Mouse (Mus musculus) CH12.LX (cell line): ENCODE measurements around the gene Sez6l2. TPM values are rescaled to one million over a fixed set of nuclear protein-coding genes. Genes with fewer than 3 reads are reported as not detected.

ENCODE experiments used
- DNase-seq: peaks from one replicate; pipeline ENCODE4 v3.0.0-alpha.2; 2013; ENCODE audit errors: extremely low read depth
- H3K27ac ChIP-seq: 2 replicates; pipeline ENCODE4 v1.5.1; 2012; ENCODE audit warnings: low read depth, mild to moderate bottlenecking, control low read depth, moderate library complexity; ENCODE audit not compliant: insufficient read depth
- H3K27me3 ChIP-seq: replicated peaks from 2 replicates; pipeline ENCODE3; 2012; ENCODE audit warnings: inconsistent platforms
- H3K36me3 ChIP-seq, 2 experiments: replicated peaks in 1 of 2; 2 replicates each; pipeline versions ENCODE3 to v1.6.1; 2012; ENCODE audit warnings: inconsistent platforms in 1 of 2, low read length in 1 of 2, mild to moderate bottlenecking in 1 of 2, mixed read lengths in 1 of 2, moderate library complexity in 1 of 2; ENCODE audit not compliant: control insufficient read depth in 1 of 2, insufficient read depth in 1 of 2
- H3K4me1 ChIP-seq, 2 experiments: 2 replicates each; pipeline ENCODE4 v1.6.1; 2012; ENCODE audit warnings: inconsistent platforms in 1 of 2, moderate library complexity in 1 of 2; ENCODE audit not compliant: insufficient read depth in 2 of 2, control insufficient read depth in 1 of 2
- H3K4me2 ChIP-seq: 2 replicates; pipeline ENCODE4 v1.6.1; 2012; ENCODE audit warnings: low read depth, mild to moderate bottlenecking, control low read depth; ENCODE audit not compliant: poor library complexity, insufficient read depth, severe bottlenecking
- H3K4me3 ChIP-seq, 3 experiments: fragments of 150-350 bp in 1 of 3; sonication (generic) in 1 of 3; replicated peaks in 1 of 3; 2 replicates each; pipeline versions ENCODE3 to v1.5.1; 2011 to 2012; ENCODE audit warnings: low read depth in 2 of 3, low read length in 2 of 3, mild to moderate bottlenecking in 2 of 3, moderate library complexity in 2 of 3, control low read depth in 1 of 3, improper control_type of control experiment in 1 of 3, inconsistent platforms in 1 of 3, mixed read lengths in 1 of 3; ENCODE audit not compliant: poor library complexity in 1 of 3
- H3K79me2 ChIP-seq: replicated peaks from 2 replicates; pipeline ENCODE4 v1.6.1; 2012; ENCODE audit warnings: mild to moderate bottlenecking, moderate library complexity; ENCODE audit not compliant: control insufficient read depth, poor library complexity, insufficient read depth, severe bottlenecking; ENCODE audit errors: extremely low read depth
- H3K9ac ChIP-seq: 2 replicates; pipeline ENCODE4 v1.6.1; 2012; ENCODE audit warnings: low read depth, mild to moderate bottlenecking, control low read depth, moderate library complexity; ENCODE audit not compliant: insufficient read depth
- H3K9me3 ChIP-seq: replicated peaks from 2 replicates; pipeline ENCODE3; 2012; ENCODE audit warnings: low read length, inconsistent platforms, mixed read lengths
- BHLHE40 ChIP-seq: IDR thresholded peaks from 2 replicates; pipeline ENCODE4 v1.6.1; 2011; ENCODE audit warnings: mild to moderate bottlenecking, low read depth, low read length, improper control_type of control experiment
- CHD2 ChIP-seq: IDR thresholded peaks from 2 replicates; pipeline ENCODE4 v1.6.1; 2011; ENCODE audit warnings: low read length, improper control_type of control experiment
- CTCF ChIP-seq, 2 experiments: IDR thresholded peaks in 1 of 2; conservative IDR thresholded peaks in 1 of 2; 2 replicates each; pipeline ENCODE4 v1.5.1; 2011 to 2012; ENCODE audit warnings: low read depth in 2 of 2, low read length in 2 of 2, improper control_type of control experiment in 1 of 2, inconsistent platforms in 1 of 2, mild to moderate bottlenecking in 1 of 2, moderate library complexity in 1 of 2
- E2F4 ChIP-seq: IDR thresholded peaks from 2 replicates; pipeline ENCODE4 v1.6.1; 2011; ENCODE audit warnings: low read depth, low read length, improper control_type of control experiment; ENCODE audit not compliant: insufficient replicate concordance
- ELF1 ChIP-seq: IDR thresholded peaks from 2 replicates; pipeline ENCODE4 v1.6.1; 2014; ENCODE audit warnings: low read depth, mild to moderate bottlenecking, inconsistent platforms, low read length, improper control_type of control experiment
- ETS1 ChIP-seq: conservative IDR thresholded peaks from 2 replicates; pipeline ENCODE4 v1.6.1; 2012; ENCODE audit warnings: low read depth, mild to moderate bottlenecking, inconsistent platforms, low read length, improper control_type of control experiment, moderate library complexity
- HCFC1 ChIP-seq: IDR thresholded peaks from 2 replicates; pipeline ENCODE4 v1.6.1; 2012; ENCODE audit warnings: low read depth, mild to moderate bottlenecking, inconsistent platforms, low read length, improper control_type of control experiment
- IRF4 ChIP-seq: IDR thresholded peaks from 2 replicates; pipeline ENCODE4 v1.6.1; 2014; ENCODE audit warnings: low read depth, mild to moderate bottlenecking, inconsistent platforms, low read length, improper control_type of control experiment
- JUN ChIP-seq: IDR thresholded peaks from 2 replicates; pipeline ENCODE4 v1.6.1; 2011; ENCODE audit warnings: low read depth, mild to moderate bottlenecking, low read length, improper control_type of control experiment, moderate library complexity; ENCODE audit not compliant: insufficient read depth
- JUND ChIP-seq: conservative IDR thresholded peaks from 2 replicates; pipeline ENCODE4 v1.6.1; 2011; ENCODE audit warnings: low read depth, low read length, improper control_type of control experiment
- KAT2A ChIP-seq: IDR thresholded peaks from 2 replicates; pipeline ENCODE4 v1.6.1; 2012; ENCODE audit warnings: low read length, improper control_type of control experiment, inconsistent platforms; ENCODE audit not compliant: insufficient replicate concordance
- MAFK ChIP-seq: IDR thresholded peaks from 2 replicates; pipeline ENCODE4 v1.6.1; 2011; ENCODE audit warnings: low read length, improper control_type of control experiment; ENCODE audit not compliant: insufficient replicate concordance
- MAX ChIP-seq: IDR thresholded peaks from 2 replicates; pipeline ENCODE4 v1.6.1; 2011; ENCODE audit warnings: low read length, improper control_type of control experiment
- MAZ ChIP-seq: IDR thresholded peaks from 2 replicates; pipeline ENCODE4 v1.6.1; 2012; ENCODE audit warnings: low read depth, mild to moderate bottlenecking, inconsistent platforms, low read length, improper control_type of control experiment, moderate library complexity
- MXI1 ChIP-seq: IDR thresholded peaks from 2 replicates; pipeline ENCODE4 v1.6.1; 2011; ENCODE audit warnings: mild to moderate bottlenecking, low read depth, low read length, improper control_type of control experiment
- MYC ChIP-seq: IDR thresholded peaks from 2 replicates; pipeline ENCODE4 v1.6.1; 2011; ENCODE audit warnings: low read depth, mild to moderate bottlenecking, improper control_type of control experiment, low read length
- NELFE ChIP-seq: IDR thresholded peaks from 2 replicates; pipeline ENCODE4 v1.6.1; 2011; ENCODE audit warnings: low read depth, low read length, improper control_type of control experiment
- PAX5 ChIP-seq: IDR thresholded peaks from 2 replicates; pipeline ENCODE4 v1.6.1; 2012; ENCODE audit warnings: low read length, inconsistent platforms, mixed read lengths
- SMC3 ChIP-seq: IDR thresholded peaks from 2 replicates; pipeline ENCODE4 v1.6.1; 2011; ENCODE audit warnings: low read depth, low read length, improper control_type of control experiment
- TBP ChIP-seq: conservative IDR thresholded peaks from 2 replicates; pipeline ENCODE4 v1.6.1; 2011; ENCODE audit warnings: low read depth, low read length, improper control_type of control experiment
- TCF12 ChIP-seq: IDR thresholded peaks from 2 replicates; pipeline ENCODE4 v1.6.1; 2014; ENCODE audit warnings: low read depth, mild to moderate bottlenecking, inconsistent platforms, low read length, improper control_type of control experiment
- USF2 ChIP-seq: conservative IDR thresholded peaks from 2 replicates; pipeline ENCODE4 v1.6.1; 2011; ENCODE audit warnings: low read depth, low read length, improper control_type of control experiment
- ZKSCAN1 ChIP-seq: IDR thresholded peaks from 2 replicates; pipeline ENCODE4 v1.6.1; 2012; ENCODE audit warnings: low read depth, inconsistent platforms, low read length, improper control_type of control experiment, borderline replicate concordance
- dilution Hi-C: fragments of 300-500 bp; cut with MboI; formaldehyde crosslinking; loops from 2 replicates; pipeline ENCODE4 v1.14.3; 2020; ENCODE audit warnings: low sequenced_read_pairs; ENCODE audit not compliant: extremely low pct_unique_long_range_greater_than_20kb, extremely low pct_ligation_motif_present
- in situ Hi-C: fragments of 300-500 bp; cut with MboI; formaldehyde crosslinking; loops from 3 replicates; pipeline ENCODE4 v1.14.3; 2019; ENCODE audit warnings: low sequenced_read_pairs, low pct_ligation_motif_present, low pct_unique_long_range_greater_than_20kb, mixed read lengths
- polyA plus RNA-seq: library from polyadenylated mRNA; unstranded; fragments of >175 nt; gene quantifications from 2 replicates; pipeline ENCODE4 v1.2.1, GENCODE M21; 2012; ENCODE audit warnings: low read depth; ENCODE audit not compliant: insufficient read length
- total RNA-seq, 2 experiments: library from RNA; depleted of rRNA; stranded (reverse); fragments of 300-350 nt in 1 of 2; fragments of >200 nt in 1 of 2; gene quantifications; 2 replicates each; pipeline ENCODE4 v1.2.3; 2012 to 2014

The Sez6l2 gene
- total and polyA plus RNA-seq, 3 experiments: 7.2 to 29.3 (median 9.9) TPM

DNA sequence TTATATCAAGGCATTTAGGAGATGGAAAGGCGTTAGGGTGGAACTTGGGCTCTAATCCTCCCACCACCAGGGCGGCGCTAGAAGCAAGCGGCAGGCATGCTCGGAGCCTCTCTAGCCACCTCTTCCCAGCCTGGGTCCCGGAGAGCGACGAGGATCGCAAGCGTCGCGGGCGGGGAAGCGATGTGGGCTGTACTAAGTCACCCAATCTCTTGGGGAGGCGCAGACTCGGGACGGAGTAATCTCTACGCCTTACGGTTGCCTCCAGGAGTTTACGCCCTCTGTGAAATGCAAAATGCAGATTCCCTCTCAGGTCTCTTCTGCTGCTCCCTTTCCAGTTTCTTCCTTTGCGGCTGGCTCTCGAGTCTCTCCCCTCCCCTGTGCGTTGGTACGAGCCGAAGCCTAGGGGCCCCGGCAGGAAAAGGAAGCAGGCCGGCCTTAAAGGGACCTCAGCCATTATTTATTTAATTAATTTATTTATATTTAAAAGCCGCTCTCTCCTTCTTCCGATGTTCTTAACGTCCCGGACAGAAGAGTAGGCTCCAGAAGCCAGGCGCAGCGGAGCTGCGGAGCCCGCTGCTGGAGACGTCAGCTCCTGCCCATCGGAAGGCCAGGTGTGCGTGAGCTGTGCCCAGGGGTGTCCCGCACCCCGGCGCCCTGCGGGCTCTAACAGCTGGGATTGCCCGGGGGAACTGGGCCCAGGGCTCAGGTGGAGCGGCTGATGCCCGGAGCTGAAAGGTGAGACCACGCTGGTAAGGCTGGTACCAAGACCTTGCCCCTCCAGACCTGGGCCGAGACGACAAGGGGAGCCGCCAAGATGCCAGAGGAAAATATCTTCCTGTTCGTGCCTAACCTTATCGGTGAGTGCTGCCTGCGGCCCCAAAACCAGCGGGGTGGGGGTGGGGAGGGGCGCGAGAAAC is 25.8 kb downstream of the Sez6l2 start, which contains the start of gene Cdiptos (continued):
- TF ChIP-seq TBP (peak; percentile 60; the same call in 1 of the 2 replicates), MAFK (no peak), ELF1 (peak; percentile 77), PAX5 (no peak), BHLHE40 (no peak; the same call in 1 of the 2 replicates), IRF4 (peak; percentile 86), ETS1 (peak; percentile 64), E2F4 (no peak), TCF12 (peak; percentile 88), MAZ (no peak; the same call in 1 of the 2 replicates), HCFC1 (peak; percentile 88), CHD2 (peak; percentile 64; the same call in 1 of the 2 replicates)

DNA sequence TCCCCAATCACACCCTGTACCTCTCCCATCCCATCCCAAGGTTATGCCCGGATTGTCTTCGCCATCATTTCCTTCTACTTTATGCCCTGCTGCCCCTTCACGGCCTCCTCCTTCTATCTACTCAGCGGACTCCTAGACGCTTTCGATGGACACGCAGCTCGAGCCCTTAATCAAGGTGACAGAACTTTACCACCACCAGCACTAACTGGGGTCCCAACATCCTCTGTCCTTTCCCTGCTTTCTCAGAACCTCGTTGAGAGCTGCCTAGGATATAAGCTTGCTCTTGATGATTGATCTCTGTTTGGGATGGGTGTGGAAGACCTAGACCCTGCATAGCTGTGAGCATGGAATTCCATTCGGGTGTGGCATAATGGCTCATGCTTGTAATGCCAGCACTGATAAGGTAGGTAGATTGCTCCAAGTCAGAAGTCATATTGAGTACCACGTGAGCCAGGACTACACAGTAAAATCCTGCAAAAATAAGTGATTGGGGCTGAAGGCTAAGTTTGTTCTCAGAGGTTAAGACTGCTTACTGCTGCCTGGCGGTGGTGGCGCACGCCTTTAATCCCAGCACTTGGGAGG is 26.6 kb downstream of the Sez6l2 start:
- H3K9ac ChIP-seq: peak overlapping the region; percentile 89
- no peak for DNase-seq
- TF ChIP-seq CTCF (conservative IDR thresholded peaks at IDR 0.05 in 1 of 2, IDR thresholded peaks at IDR 0.05 in 1 of 2; ENCODE audit: low read depth in 2 of 2, low read length in 2 of 2) (no peak), MXI1 (no peak), BHLHE40 (no peak), NELFE (no peak)
- H3K27ac ChIP-seq: no peak overlapping the region
- in situ Hi-C loops: loop anchor here (25.0 kb wide), 1 partner anchor 810 kb away; the partner anchor contains the start of genes Gm49388 and Setd1a
- peak overlapping the region; percentile 76 to 98 (median 97) for H3K4me3 ChIP-seq
- no peaks in the 10 kb centered on the region for H3K9me3 ChIP-seq
- H3K4me2 ChIP-seq: peak overlapping the region; percentile 76
- peaks cover 28 to 58% of the 10 kb centered on the region in 2 experiments for H3K36me3 ChIP-seq
- no peaks in the 10 kb centered on the region for H3K27me3 ChIP-seq
- peaks cover 10 to 38% of the 10 kb centered on the region in 2 experiments for H3K4me1 ChIP-seq
- dilution Hi-C loops: no loop called here
- H3K79me2 ChIP-seq: peaks cover 17% of the 10 kb centered on the region

DNA sequence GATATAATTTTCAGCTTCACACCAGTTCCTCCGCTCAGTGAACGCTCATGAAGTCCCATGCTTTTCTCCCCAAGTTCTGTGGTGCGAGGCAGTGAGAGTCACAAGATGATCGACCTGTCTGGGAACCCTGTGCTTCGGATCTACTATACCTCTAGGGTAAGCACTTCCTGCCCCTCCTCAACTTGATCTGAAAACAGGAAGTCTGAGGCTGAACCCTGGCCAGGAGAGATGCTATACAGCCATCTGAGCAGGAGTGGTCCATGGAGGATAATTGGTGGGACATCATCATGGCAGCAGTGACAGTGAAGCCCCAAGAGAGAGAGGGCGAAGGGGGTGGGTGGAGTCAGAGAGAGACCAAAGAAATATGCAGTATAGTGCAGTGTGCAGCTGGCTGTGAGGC is 28.5 kb downstream of the Sez6l2 start:
- H3K9me3 ChIP-seq: no peaks in the 10 kb centered on the region
- H3K9ac ChIP-seq: no peak overlapping the region
- in situ Hi-C loops (loop anchor here (25.0 kb wide), 1 partner anchor 808 kb away; the partner anchor contains the start of genes Gm49388 and Setd1a), dilution Hi-C loops (no loop called here)
- H3K27ac ChIP-seq: no peak overlapping the region
- no peaks in the 10 kb centered on the region for H3K27me3 ChIP-seq
- DNase-seq: no peak
- no peak overlapping the region for H3K4me3 ChIP-seq
- H3K36me3 ChIP-seq: peaks cover 28 to 65% of the 10 kb centered on the region in 2 experiments
- TF ChIP-seq USF2: no peak
- no peak for TF ChIP-seq ELF1
- TF ChIP-seq CTCF (conservative IDR thresholded peaks at IDR 0.05 in 1 of 2, IDR thresholded peaks at IDR 0.05 in 1 of 2; ENCODE audit: low read depth in 2 of 2, low read length in 2 of 2): no peak
- TF ChIP-seq MXI1: no peak
- TF ChIP-seq TCF12: no peak
- TF ChIP-seq KAT2A: no peak
- no peak for TF ChIP-seq TBP
- TF ChIP-seq ETS1: no peak
- no peak for TF ChIP-seq JUND
- no peak for TF ChIP-seq JUN
- no peak for TF ChIP-seq MAX
- TF ChIP-seq MYC: no peak
- TF ChIP-seq ZKSCAN1: no peak
- TF ChIP-seq HCFC1: no peak
- no peak for TF ChIP-seq SMC3
- no peak for TF ChIP-seq CHD2
- no peak for TF ChIP-seq E2F4
- H3K79me2 ChIP-seq: peaks cover 17% of the 10 kb centered on the region
- H3K4me1 ChIP-seq: peaks cover 10 to 38% of the 10 kb centered on the region in 2 experiments
- H3K4me2 ChIP-seq: no peak overlapping the region
